ENCODE assay signal across 24 mouse cellular contexts in the genomic region with DNA sequence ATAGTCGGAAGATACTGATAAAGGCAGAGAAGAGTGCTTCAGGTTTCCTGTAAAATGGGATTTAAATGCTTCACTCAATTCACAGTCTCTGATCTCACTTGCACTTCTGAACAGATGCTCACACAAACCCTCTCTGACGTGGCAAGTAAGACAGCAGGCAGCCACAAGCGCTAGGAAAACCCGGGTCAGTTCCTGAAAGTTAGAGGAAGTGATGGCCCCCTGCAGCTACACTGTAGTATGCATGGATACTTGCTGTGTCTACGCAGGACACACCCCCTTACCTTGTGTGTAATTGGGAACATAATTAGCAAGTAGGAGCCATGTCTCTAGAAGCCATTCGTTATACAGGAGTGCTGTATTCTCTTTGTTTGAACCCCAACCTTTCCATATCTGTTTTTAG.
DNase-seq lines count a peak whose midpoint lies in the region; ATAC-seq and TF ChIP-seq lines count a peak whose summit lies in the region.
"Had no signal": no experiment of that assay in that cellular context is flagged by ENCODE, and none has a peak within 500 bp of the region (broad histone marks: within the 10 kb centered on the region; RNA-seq: fewer than 3 reads in every experiment).

No protein-coding gene starts in this region.

- no peaks in the 10 kb centered on the region for H3K27me3 ChIP-seq in forebrain, embryonic 14.5 days (replicated peaks; ENCODE audit: control insufficient read depth, insufficient read depth, low read length)
- H3K27me3 ChIP-seq in forebrain, postnatal 0 days (ENCODE audit: insufficient read depth, low read length): no peaks in the 10 kb centered on the region
- H3K27me3 ChIP-seq in embryonic facial prominence, embryonic 10.5 days (replicated peaks; ENCODE audit: low read depth, poor library complexity, severe bottlenecking): no peaks in the 10 kb centered on the region
- H3K27me3 ChIP-seq in midbrain, embryonic 16.5 days (ENCODE audit: control insufficient read depth, insufficient read depth, low read depth, low read length): no peaks in the 10 kb centered on the region
- H3K27me3 ChIP-seq: embryonic facial prominence, embryonic 15.5 days; hindbrain, embryonic 12.5 days; intestine, embryonic 15.5 days; limb, embryonic 12.5 days; midbrain, embryonic 15.5 days had no signal

- no peaks in the 10 kb centered on the region for H3K9me3 ChIP-seq in forebrain, embryonic 14.5 days (replicated peaks; ENCODE audit: control insufficient read depth, low read length)
- H3K9me3 ChIP-seq in forebrain, postnatal 0 days (ENCODE audit: low read length): no peaks in the 10 kb centered on the region
- H3K9me3 ChIP-seq in embryonic facial prominence, embryonic 10.5 days: no peaks in the 10 kb centered on the region
- no peaks in the 10 kb centered on the region for H3K9me3 ChIP-seq in midbrain, embryonic 16.5 days (replicated peaks; ENCODE audit: control insufficient read depth, low read length, poor library complexity, severe bottlenecking)
- H3K9me3 ChIP-seq: embryonic facial prominence, embryonic 15.5 days; hindbrain, embryonic 12.5 days; intestine, embryonic 15.5 days; limb, embryonic 12.5 days; midbrain, embryonic 15.5 days had no signal

- TF ChIP-seq POLR2A in brain, embryonic 14.5 days (IDR thresholded peaks at IDR 0.05; ENCODE audit: borderline replicate concordance, extremely low read depth, insufficient read depth, insufficient read length, poor library complexity, severe bottlenecking): no peak

- H3K27ac ChIP-seq in forebrain, embryonic 14.5 days (ENCODE audit: low read depth, low read length): no peak overlapping the region
- no peak overlapping the region for H3K27ac ChIP-seq in forebrain, postnatal 0 days (ENCODE audit: low read depth, low read length)
- no peak overlapping the region for H3K27ac ChIP-seq in embryonic facial prominence, embryonic 10.5 days (replicated peaks)
- H3K27ac ChIP-seq in midbrain, embryonic 16.5 days (ENCODE audit: low read length): no peak overlapping the region
- H3K27ac ChIP-seq: embryonic facial prominence, embryonic 15.5 days; hindbrain, embryonic 12.5 days; intestine, embryonic 15.5 days; limb, embryonic 12.5 days; liver, embryonic 14.5 days; midbrain, embryonic 15.5 days had no signal

- H3K4me2 ChIP-seq in forebrain, embryonic 14.5 days (ENCODE audit: low read length): no peak overlapping the region
- H3K4me2 ChIP-seq in forebrain, postnatal 0 days (ENCODE audit: low read depth): no peak overlapping the region
- no peak overlapping the region for H3K4me2 ChIP-seq in midbrain, embryonic 16.5 days (ENCODE audit: low read length)
- H3K4me2 ChIP-seq: embryonic facial prominence, embryonic 15.5 days; heart, embryonic 11.5 days; hindbrain, embryonic 12.5 days; intestine, embryonic 15.5 days; limb, embryonic 12.5 days; midbrain, embryonic 15.5 days had no signal

- ATAC-seq in forebrain, embryonic 14.5 days: peak; percentile 18; the same call in 1 of the 2 replicates
- no peak for ATAC-seq in forebrain, postnatal 0 days
- peak; percentile 90 for ATAC-seq in megakaryocyte progenitor cell, adult 5-6 weeks (replicated peaks; ENCODE audit: poor library complexity)
- ATAC-seq in midbrain, embryonic 16.5 days: no peak
- ATAC-seq: intestine, embryonic 15.5 days; midbrain, embryonic 15.5 days had no signal

- no peak overlapping the region for H3K9ac ChIP-seq in forebrain, embryonic 14.5 days (ENCODE audit: low read length)
- no peak overlapping the region for H3K9ac ChIP-seq in forebrain, postnatal 0 days
- H3K9ac ChIP-seq in midbrain, embryonic 16.5 days (ENCODE audit: low read depth, low read length): no peak overlapping the region
- H3K9ac ChIP-seq: embryonic facial prominence, embryonic 15.5 days; hindbrain, embryonic 12.5 days; intestine, embryonic 15.5 days; limb, embryonic 12.5 days; liver, embryonic 14.5 days; midbrain, embryonic 15.5 days had no signal

- H3K36me3 ChIP-seq in forebrain, embryonic 14.5 days (ENCODE audit: control insufficient read depth, insufficient read depth, low read length): no peaks in the 10 kb centered on the region
- no peaks in the 10 kb centered on the region for H3K36me3 ChIP-seq in forebrain, postnatal 0 days (ENCODE audit: insufficient read depth)
- no peaks in the 10 kb centered on the region for H3K36me3 ChIP-seq in embryonic facial prominence, embryonic 10.5 days (replicated peaks)
- no peaks in the 10 kb centered on the region for H3K36me3 ChIP-seq in midbrain, embryonic 16.5 days (ENCODE audit: control insufficient read depth, insufficient read depth, low read length)
- H3K36me3 ChIP-seq: embryonic facial prominence, embryonic 15.5 days; hindbrain, embryonic 12.5 days; intestine, embryonic 15.5 days; limb, embryonic 12.5 days; midbrain, embryonic 15.5 days had no signal

- WGBS in forebrain, embryonic 14.5 days: 45% methylated on average over 6 of the region's 6 CpGs
- WGBS in forebrain, postnatal 0 days: 49% methylated on average over 6 of the region's 6 CpGs
- WGBS in embryonic facial prominence, embryonic 10.5 days: 69% methylated on average over 6 of the region's 6 CpGs
- 73% methylated on average over 6 of the region's 6 CpGs for WGBS in midbrain, embryonic 16.5 days

- peak; percentile 40 for DNase-seq in forebrain, embryonic 14.5 days (ENCODE audit: low spot score)
- no peak for DNase-seq in forebrain, postnatal 0 days
- peak; percentile 12 for DNase-seq in A20 (ENCODE audit: low read depth, low spot score)
- DNase-seq in brain, embryonic 14.5 days (ENCODE audit: low read depth): peak; percentile 39
- DNase-seq in adrenal gland, postnatal 14 days: no peak
- DNase-seq in embryonic facial prominence, embryonic 10.5 days (ENCODE audit: low spot score): no peak
- DNase-seq: adrenal gland, adult 8-10 months; cerebellum, adult 11 months; cerebellum, postnatal 10 days; embryo, embryonic 11 days; gastrocnemius, postnatal 36 days; heart, postnatal 10 days; kidney, adult 9 months; kidney, postnatal 25 days; right cerebral cortex, postnatal 14 days had no signal

- no peaks in the 10 kb centered on the region for H3K4me1 ChIP-seq in forebrain, embryonic 14.5 days (ENCODE audit: control insufficient read depth, insufficient read depth, low read length)
- H3K4me1 ChIP-seq in forebrain, postnatal 0 days (ENCODE audit: insufficient read depth): no peaks in the 10 kb centered on the region
- H3K4me1 ChIP-seq in embryonic facial prominence, embryonic 10.5 days: peaks cover 9% of the 10 kb centered on the region
- no peaks in the 10 kb centered on the region for H3K4me1 ChIP-seq in midbrain, embryonic 16.5 days (ENCODE audit: control insufficient read depth, insufficient read depth, low read length)
- H3K4me1 ChIP-seq: embryonic facial prominence, embryonic 15.5 days; hindbrain, embryonic 12.5 days; midbrain, embryonic 15.5 days had no signal

- H3K4me3 ChIP-seq in forebrain, embryonic 14.5 days (ENCODE audit: low read depth, low read length): no peak overlapping the region
- H3K4me3 ChIP-seq in forebrain, postnatal 0 days (ENCODE audit: low read depth, low read length): no peak overlapping the region
- H3K4me3 ChIP-seq in embryonic facial prominence, embryonic 10.5 days: no peak overlapping the region
- no peak overlapping the region for H3K4me3 ChIP-seq in midbrain, embryonic 16.5 days (ENCODE audit: low read depth, low read length)
- H3K4me3 ChIP-seq: embryonic facial prominence, embryonic 15.5 days; hindbrain, embryonic 12.5 days; intestine, embryonic 15.5 days; limb, embryonic 12.5 days; midbrain, embryonic 15.5 days had no signal

- TF ChIP-seq CTCF in forebrain, postnatal 0 days (IDR thresholded peaks at IDR 0.05; ENCODE audit: low read depth): no peak
- no peak for TF ChIP-seq CTCF in brain, embryonic 14.5 days (IDR thresholded peaks at IDR 0.05; ENCODE audit: borderline replicate concordance, extremely low read depth, insufficient read depth, insufficient read length)

Comparison
In these comparisons a context has a peak if more than half of its experiments do, and no peak if none do; other contexts are left out.
1. ATAC-seq: peak in forebrain, embryonic 14.5 days (single experiment) and megakaryocyte progenitor cell, adult 5-6 weeks (single experiment); none in forebrain, postnatal 0 days (single experiment) and midbrain, embryonic 16.5 days (single experiment).
2. DNase-seq: peak in forebrain, embryonic 14.5 days (single experiment), A20 (single experiment) and brain, embryonic 14.5 days (single experiment); none in forebrain, postnatal 0 days (single experiment), adrenal gland, postnatal 14 days (single experiment) and embryonic facial prominence, embryonic 10.5 days (single experiment).